Mouse (Mus musculus) testis, postnatal 10 days (tissue): ENCODE results near the gene Vmn1r160.
"Not testable (repeated sequence)": the region's sequence is repeated elsewhere in the genome, so short reads cannot be mapped to it uniquely, and the experiment has no call there.

Experiments used
- DNase-seq: peaks from one replicate; pipeline ENCODE4 v3.0.0; 2021; ENCODE audit warnings: low spot score

Vmn1r160 gene

DNA sequence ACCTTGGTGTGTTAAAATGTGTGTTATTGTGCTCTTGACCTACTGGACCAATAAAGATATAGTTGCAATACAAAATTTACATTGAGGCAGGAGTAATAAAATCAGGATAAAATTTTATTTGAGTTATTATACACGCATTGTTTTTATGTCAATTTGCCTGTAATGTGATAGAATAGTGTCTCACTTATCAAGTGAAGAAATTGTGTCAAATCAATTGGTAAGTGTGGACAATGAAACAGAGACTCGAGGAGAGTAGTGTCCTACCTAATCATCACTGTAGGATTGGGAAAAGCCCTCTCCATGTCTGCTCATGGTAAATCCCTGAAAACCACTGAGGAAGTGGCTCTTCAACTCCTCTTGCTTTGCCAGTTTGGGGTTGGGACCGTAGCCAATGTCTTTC lies at the start of gene Vmn1r160:
Vmn1r160 (plus strand) TSS at position 301 of the 400 bp plus-strand sequence.
- not testable (repeated sequence) for DNase-seq

DNA sequence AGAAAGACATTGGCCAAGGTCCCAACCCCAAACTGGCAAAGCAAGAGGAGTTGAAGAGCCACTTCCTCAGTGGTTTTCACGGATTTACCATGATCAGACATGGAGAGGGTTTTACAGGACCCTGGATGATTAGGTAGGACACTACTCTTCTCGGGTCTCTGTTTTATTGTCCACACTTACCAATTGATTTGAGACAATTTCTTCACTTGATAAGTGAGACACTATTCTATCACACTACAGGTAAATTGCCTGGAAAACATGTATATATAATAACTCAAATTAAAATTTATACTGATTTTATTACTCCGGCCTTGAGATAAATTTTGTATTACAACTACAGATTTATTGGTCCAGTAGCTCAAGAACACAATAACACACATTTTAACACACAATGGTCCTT lies 27.5 kb upstream of the Vmn1r160 start, which contains the start of gene Vmn1r159:
Vmn1r159 (minus strand) TSS at position 101 of the 400 bp plus-strand sequence.
- not testable (repeated sequence) for DNase-seq
